Mouse (Mus musculus): ENCODE data around the gene Dcdc2b.

GRCm38 (mm10) chr4:129572236-129573092 is 41.6 kb downstream of the Dcdc2b start:
- no peak for TF ChIP-seq GATA1 (IDR thresholded peaks at IDR 0.05; ENCODE audit: borderline replicate concordance, low read length)
- no peak for TF ChIP-seq FLI1 (IDR thresholded peaks at IDR 0.05; ENCODE audit: low read length)
